Mouse (Mus musculus): ENCODE data around the gene Tcea3. TPM values are rescaled to one million over a fixed set of nuclear protein-coding genes. Genes with fewer than 3 reads are reported as not detected.

Gene Tcea3
- total and polyA plus RNA-seq, 3 experiments, result 0.55 TPM; not detected in 2

DNA sequence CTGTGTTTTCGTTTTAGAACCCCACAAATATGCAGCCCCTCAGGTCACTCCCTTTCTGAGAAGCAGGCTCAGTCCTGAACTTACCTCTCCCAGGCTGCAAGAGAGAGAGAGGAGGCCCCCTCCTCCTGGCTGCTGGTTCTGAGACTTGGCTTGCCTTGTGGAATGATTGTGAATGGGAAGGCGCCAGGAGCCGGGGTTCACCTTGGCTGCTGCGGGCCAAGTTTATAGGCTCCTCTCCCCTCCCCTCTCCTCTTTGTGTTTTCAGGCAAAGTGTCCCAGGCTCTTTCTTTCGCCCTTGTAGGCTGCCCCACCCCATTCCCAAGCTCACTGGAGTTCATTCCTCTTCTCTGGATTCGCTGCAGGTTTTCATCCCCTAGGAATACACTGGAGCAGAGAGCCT, 40.6 kb upstream of the Tcea3 start:
- Histone ChIP-seq H3K36me3 (replicated peaks) (no peaks in the 10 kb centered on the region), H3K4me1 (ENCODE audit: insufficient read depth, low read depth, low read length) (peaks cover 33% of the 10 kb centered on the region), H3K27me3 (ENCODE audit: insufficient read depth, low read length) (peaks cover 57% of the 10 kb centered on the region), H3K9me3 (replicated peaks) (no peaks in the 10 kb centered on the region), H3K4me3 (ENCODE audit: low read depth, low read length) (peak overlapping the region; percentile 73; the same call in 1 of the 2 replicates)
- TF ChIP-seq TAL1 (conservative IDR thresholded peaks at IDR 0.05; ENCODE audit: low read depth, low read length) (no peak), CTCF (IDR thresholded peaks at IDR 0.05; ENCODE audit: low read depth, low read length) (no peak), POLR2AphosphoS5 (IDR thresholded peaks at IDR 0.05; ENCODE audit: insufficient replicate concordance, low read depth, low read length) (no peak), GATA2 (IDR thresholded peaks at IDR 0.05; ENCODE audit: borderline replicate concordance, low read depth, low read length) (no peak), GATA1 (IDR thresholded peaks at IDR 0.05; ENCODE audit: borderline replicate concordance, low read length) (no peak)
- DNase-seq (ENCODE audit: low spot score) (no peak), ATAC-seq (ENCODE audit: extremely low read depth, insufficient number of reproducible peaks, low FRiP score, poor library complexity, severe bottlenecking) (no peak)

DNA sequence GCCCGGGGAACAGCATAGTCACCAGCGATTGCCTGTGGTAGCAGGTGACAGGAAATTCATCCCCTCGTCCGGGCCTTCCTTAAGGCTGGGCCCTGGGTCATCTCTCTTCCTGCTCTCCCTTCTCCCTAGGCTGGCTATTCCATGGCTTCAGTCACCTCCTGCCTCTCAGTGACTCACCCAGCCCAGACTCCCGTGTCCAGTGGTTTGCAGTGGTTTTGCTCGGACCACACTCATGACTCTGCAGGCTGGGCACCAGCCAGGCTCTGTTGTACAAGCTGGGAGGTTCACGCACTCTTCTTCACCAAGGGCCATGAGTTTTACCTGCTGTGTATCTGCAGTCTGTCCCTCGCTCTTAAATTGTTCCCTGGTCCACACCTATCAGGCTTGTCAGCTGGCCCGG, 36.6 kb upstream of the Tcea3 start:
- no peak for TF ChIP-seq GATA1 (IDR thresholded peaks at IDR 0.05; ENCODE audit: borderline replicate concordance, low read length)
- no peak for TF ChIP-seq CTCF (IDR thresholded peaks at IDR 0.05; ENCODE audit: low read depth, low read length)
- no peak for TF ChIP-seq GATA2 (IDR thresholded peaks at IDR 0.05; ENCODE audit: borderline replicate concordance, low read depth, low read length)
- TF ChIP-seq TAL1 (conservative IDR thresholded peaks at IDR 0.05; ENCODE audit: low read depth, low read length), result no peak
- TF ChIP-seq POLR2AphosphoS5 (IDR thresholded peaks at IDR 0.05; ENCODE audit: insufficient replicate concordance, low read depth, low read length), result no peak
- peaks cover 75% of the 10 kb centered on the region for H3K27me3 ChIP-seq (ENCODE audit: insufficient read depth, low read length)
- H3K9me3 ChIP-seq (replicated peaks), result no peaks in the 10 kb centered on the region
- no peak for DNase-seq (ENCODE audit: low spot score)
- H3K36me3 ChIP-seq (replicated peaks), result no peaks in the 10 kb centered on the region
- H3K4me3 ChIP-seq (ENCODE audit: low read depth, low read length), result no peak overlapping the region
- ATAC-seq (ENCODE audit: extremely low read depth, insufficient number of reproducible peaks, low FRiP score, poor library complexity, severe bottlenecking), result no peak
- peaks cover 21% of the 10 kb centered on the region for H3K4me1 ChIP-seq (ENCODE audit: insufficient read depth, low read depth, low read length)

DNA sequence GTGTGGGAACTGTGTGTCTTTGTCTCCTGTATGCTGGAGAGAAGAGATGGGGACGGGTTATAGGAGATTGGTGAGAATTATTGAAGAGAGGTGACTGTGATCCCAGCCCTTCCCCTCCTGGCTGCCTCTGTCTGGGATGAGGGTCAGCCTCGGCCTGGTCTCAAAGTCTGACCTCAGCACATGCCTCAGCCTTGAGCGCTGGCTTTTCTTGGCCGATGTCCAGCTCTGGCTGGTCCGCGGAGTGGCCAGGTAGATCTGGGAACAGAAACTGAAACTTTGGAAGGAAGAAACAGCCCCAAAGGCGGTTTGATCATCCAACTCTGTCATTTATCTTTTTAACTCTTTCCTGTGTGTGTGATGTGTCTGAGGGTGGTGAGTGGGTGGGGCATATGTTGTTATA, 33.9 kb upstream of the Tcea3 start:
- H3K4me3 ChIP-seq (ENCODE audit: low read depth, low read length), result no peak overlapping the region
- TF ChIP-seq POLR2AphosphoS5 (IDR thresholded peaks at IDR 0.05; ENCODE audit: insufficient replicate concordance, low read depth, low read length) (no peak), TAL1 (conservative IDR thresholded peaks at IDR 0.05; ENCODE audit: low read depth, low read length) (no peak), GATA1 (IDR thresholded peaks at IDR 0.05; ENCODE audit: borderline replicate concordance, low read length) (no peak), CTCF (IDR thresholded peaks at IDR 0.05; ENCODE audit: low read depth, low read length) (no peak), GATA2 (IDR thresholded peaks at IDR 0.05; ENCODE audit: borderline replicate concordance, low read depth, low read length) (no peak)

DNA sequence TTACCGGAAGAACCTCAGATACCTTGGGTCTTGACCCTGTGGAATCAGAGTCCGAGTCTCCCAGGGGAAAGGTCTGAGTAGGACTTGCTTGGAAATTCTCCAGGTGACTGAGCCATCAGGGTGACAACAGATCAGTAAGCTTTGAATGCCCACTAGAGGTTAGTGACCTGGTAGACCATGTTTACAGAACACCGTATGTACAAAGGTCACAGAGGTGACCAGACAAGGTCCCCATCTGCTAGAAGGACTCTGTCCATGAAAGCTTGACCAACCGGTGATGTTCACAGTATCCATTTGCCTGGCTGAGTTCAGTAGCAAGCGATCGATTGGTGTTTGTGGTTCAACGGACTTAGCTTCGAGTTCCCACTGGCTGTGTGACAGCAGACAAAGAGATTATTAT, 32.7 kb upstream of the Tcea3 start:
- TF ChIP-seq POLR2AphosphoS5 (IDR thresholded peaks at IDR 0.05; ENCODE audit: insufficient replicate concordance, low read depth, low read length), result no peak
- no peak for TF ChIP-seq GATA2 (IDR thresholded peaks at IDR 0.05; ENCODE audit: borderline replicate concordance, low read depth, low read length)
- TF ChIP-seq TAL1 (conservative IDR thresholded peaks at IDR 0.05; ENCODE audit: low read depth, low read length), result no peak
- no peak for TF ChIP-seq CTCF (IDR thresholded peaks at IDR 0.05; ENCODE audit: low read depth, low read length)
- TF ChIP-seq GATA1 (IDR thresholded peaks at IDR 0.05; ENCODE audit: borderline replicate concordance, low read length), result no peak
- no peak overlapping the region for H3K4me3 ChIP-seq (ENCODE audit: low read depth, low read length)
- H3K4me1 ChIP-seq (ENCODE audit: insufficient read depth, low read depth, low read length), result no peaks in the 10 kb centered on the region
- ATAC-seq (ENCODE audit: extremely low read depth, insufficient number of reproducible peaks, low FRiP score, poor library complexity, severe bottlenecking) (no peak), DNase-seq (ENCODE audit: low spot score) (no peak)
- H3K9me3 ChIP-seq (replicated peaks), result no peaks in the 10 kb centered on the region
- peaks cover 63% of the 10 kb centered on the region for H3K27me3 ChIP-seq (ENCODE audit: insufficient read depth, low read length)
- H3K36me3 ChIP-seq (replicated peaks), result no peaks in the 10 kb centered on the region

More for the DNA sequence above, 33.9 kb upstream of the Tcea3 start:
- peaks cover 65% of the 10 kb centered on the region for H3K27me3 ChIP-seq (ENCODE audit: insufficient read depth, low read length)
- DNase-seq (ENCODE audit: low spot score) (no peak), ATAC-seq (ENCODE audit: extremely low read depth, insufficient number of reproducible peaks, low FRiP score, poor library complexity, severe bottlenecking) (no peak)
- no peaks in the 10 kb centered on the region for H3K36me3 ChIP-seq (replicated peaks)
- no peaks in the 10 kb centered on the region for H3K9me3 ChIP-seq (replicated peaks)
- 0 out of 2 replicates have a peak, but pooled peaks cover 3% of the 10 kb centered on the region for H3K4me1 ChIP-seq (ENCODE audit: insufficient read depth, low read depth, low read length)

DNA sequence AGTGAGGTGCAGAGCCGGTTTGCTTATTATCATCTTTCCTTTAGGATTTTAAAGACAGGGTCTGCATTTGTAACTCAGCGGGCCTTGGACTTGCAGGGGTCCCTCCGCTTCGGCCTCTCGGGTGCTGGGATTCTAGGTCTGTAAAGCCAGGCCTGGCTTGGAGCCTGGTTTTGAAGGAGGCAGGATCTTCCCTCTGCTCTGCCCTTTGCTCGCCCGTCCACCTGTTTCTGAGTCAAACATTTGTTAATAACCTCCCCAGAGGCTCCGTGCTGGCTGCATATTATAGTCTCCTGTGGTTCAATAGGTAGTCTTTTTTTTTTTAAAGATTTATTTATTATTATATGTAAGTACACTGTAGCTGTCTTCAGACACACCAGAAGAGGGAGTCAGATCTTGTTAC, 32.0 kb upstream of the Tcea3 start:
- Histone ChIP-seq H3K27me3 (ENCODE audit: insufficient read depth, low read length) (peaks cover 63% of the 10 kb centered on the region), H3K4me1 (ENCODE audit: insufficient read depth, low read depth, low read length) (no peaks in the 10 kb centered on the region), H3K4me3 (ENCODE audit: low read depth, low read length) (no peak overlapping the region), H3K36me3 (replicated peaks) (no peaks in the 10 kb centered on the region), H3K9me3 (replicated peaks) (no peaks in the 10 kb centered on the region)
- no peak for ATAC-seq (ENCODE audit: extremely low read depth, insufficient number of reproducible peaks, low FRiP score, poor library complexity, severe bottlenecking)
- no peak for DNase-seq (ENCODE audit: low spot score)
- TF ChIP-seq POLR2AphosphoS5 (IDR thresholded peaks at IDR 0.05; ENCODE audit: insufficient replicate concordance, low read depth, low read length) (no peak), GATA1 (IDR thresholded peaks at IDR 0.05; ENCODE audit: borderline replicate concordance, low read length) (no peak), CTCF (IDR thresholded peaks at IDR 0.05; ENCODE audit: low read depth, low read length) (no peak), GATA2 (IDR thresholded peaks at IDR 0.05; ENCODE audit: borderline replicate concordance, low read depth, low read length) (no peak), TAL1 (conservative IDR thresholded peaks at IDR 0.05; ENCODE audit: low read depth, low read length) (no peak)

DNA sequence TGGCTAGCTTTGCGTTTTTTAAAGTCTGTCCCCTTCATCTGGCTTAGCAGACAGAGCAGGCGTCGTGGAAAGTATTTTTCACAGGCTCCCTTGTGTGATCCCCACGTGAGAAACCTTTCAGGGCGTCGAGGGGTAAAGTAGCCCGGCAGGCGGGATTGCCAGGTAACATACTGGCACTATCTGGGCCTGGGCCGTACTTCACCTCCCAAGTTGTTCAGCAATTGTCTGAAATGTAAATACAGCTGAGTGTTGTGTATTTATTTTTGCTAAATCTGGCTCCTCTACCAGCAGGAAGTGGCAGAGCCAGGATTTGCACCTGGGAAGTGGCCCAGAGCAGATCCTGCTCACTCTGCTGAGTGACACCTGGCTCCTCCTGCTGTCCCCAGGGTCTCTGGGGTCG, 30.5 kb upstream of the Tcea3 start:
- peaks cover 58% of the 10 kb centered on the region for H3K27me3 ChIP-seq (ENCODE audit: insufficient read depth, low read length)

More for the DNA sequence above, 30.5 kb upstream of the Tcea3 start:
- Histone ChIP-seq H3K4me3 (ENCODE audit: low read depth, low read length) (no peak overlapping the region), H3K36me3 (replicated peaks) (no peaks in the 10 kb centered on the region), H3K9me3 (replicated peaks) (no peaks in the 10 kb centered on the region), H3K4me1 (ENCODE audit: insufficient read depth, low read depth, low read length) (no peaks in the 10 kb centered on the region)
- TF ChIP-seq GATA1 (IDR thresholded peaks at IDR 0.05; ENCODE audit: borderline replicate concordance, low read length), result no peak
- TF ChIP-seq GATA2 (IDR thresholded peaks at IDR 0.05; ENCODE audit: borderline replicate concordance, low read depth, low read length), result no peak
- no peak for TF ChIP-seq TAL1 (conservative IDR thresholded peaks at IDR 0.05; ENCODE audit: low read depth, low read length)
- TF ChIP-seq POLR2AphosphoS5 (IDR thresholded peaks at IDR 0.05; ENCODE audit: insufficient replicate concordance, low read depth, low read length), result no peak
- no peak for TF ChIP-seq CTCF (IDR thresholded peaks at IDR 0.05; ENCODE audit: low read depth, low read length)
- ATAC-seq (ENCODE audit: extremely low read depth, insufficient number of reproducible peaks, low FRiP score, poor library complexity, severe bottlenecking) (no peak), DNase-seq (ENCODE audit: low spot score) (no peak)
